ENCODE assay signal across 12 mouse cellular contexts in the genomic region with DNA sequence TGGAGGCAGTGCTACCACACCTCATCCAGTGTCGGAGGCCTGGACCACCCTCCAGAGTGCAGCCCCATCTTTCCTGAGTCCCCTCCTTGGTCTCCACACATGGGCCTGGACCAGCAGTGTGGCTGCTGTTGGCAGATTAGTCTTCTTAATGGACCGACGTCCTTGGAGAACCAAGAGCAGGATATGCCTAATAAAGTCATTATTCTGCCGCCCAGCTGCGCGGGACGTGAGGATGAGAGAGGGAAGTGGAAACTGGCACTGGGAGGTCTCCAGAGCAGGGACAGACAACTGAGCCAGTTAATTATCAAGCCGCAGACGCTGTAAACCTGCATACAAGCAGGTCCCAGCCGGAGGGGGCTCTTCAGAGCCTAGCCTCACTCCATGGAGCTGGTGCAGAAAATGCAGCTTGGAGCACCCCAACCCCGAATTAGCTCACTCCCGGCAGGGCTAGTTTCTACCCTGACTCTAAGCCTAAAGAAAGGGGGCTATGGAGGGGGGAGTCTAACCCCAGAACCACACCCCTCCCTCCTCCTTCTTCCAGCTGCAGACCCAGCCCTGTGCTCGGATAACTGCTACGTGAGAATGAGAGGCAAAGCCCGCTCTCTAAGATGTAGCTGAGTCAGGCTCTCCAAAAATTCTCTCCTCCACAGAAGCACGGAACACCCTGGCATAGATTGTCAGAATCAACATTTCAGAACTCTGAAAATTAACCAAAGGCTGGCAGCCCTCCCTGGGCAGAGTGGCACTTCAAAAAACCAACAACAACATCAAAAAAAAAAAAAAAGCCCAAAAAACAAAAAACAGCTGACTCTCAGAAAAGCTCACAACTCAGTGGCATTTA.
A peak's percentile ranks its signal among the peaks of the same experiment; 100 is the strongest.
DNase-seq lines count a peak whose midpoint lies in the region; ATAC-seq and TF ChIP-seq lines count a peak whose summit lies in the region.
"Had no signal": no experiment of that assay in that cellular context is flagged by ENCODE, and none has a peak within 500 bp of the region (broad histone marks: within the 10 kb centered on the region; RNA-seq: fewer than 3 reads in every experiment).

No protein-coding gene starts in this region.

- 15% methylated on average over 16 of the region's 16 CpGs for WGBS in embryonic facial prominence, embryonic 13.5 days
- 22% methylated on average over 16 of the region's 16 CpGs for WGBS in hindbrain, postnatal 0 days
- WGBS in neural tube, embryonic 12.5 days = 9% methylated on average over 16 of the region's 16 CpGs

- peaks cover 19% of the 10 kb centered on the region for H3K4me1 ChIP-seq in embryonic facial prominence, embryonic 13.5 days
- H3K4me1 ChIP-seq in hindbrain, postnatal 0 days (ENCODE audit: insufficient read depth, low read length) = 0 out of 2 replicates have a peak, but pooled peaks cover 5% of the 10 kb centered on the region
- H3K4me1 ChIP-seq in neural tube, embryonic 12.5 days = peaks cover 11% of the 10 kb centered on the region

- no peak overlapping the region for H3K9ac ChIP-seq in embryonic facial prominence, embryonic 13.5 days
- H3K9ac ChIP-seq in hindbrain, postnatal 0 days (replicated peaks; ENCODE audit: low read length) = no peak overlapping the region
- H3K9ac ChIP-seq in neural tube, embryonic 12.5 days = no peak overlapping the region

- no peaks in the 10 kb centered on the region; the same call in 1 of the 2 replicates for H3K27me3 ChIP-seq in embryonic facial prominence, embryonic 13.5 days
- peaks cover 4% of the 10 kb centered on the region; the same call in 1 of the 2 replicates for H3K27me3 ChIP-seq in hindbrain, postnatal 0 days (ENCODE audit: insufficient read depth, low read length)
- H3K27me3 ChIP-seq in neural tube, embryonic 12.5 days (replicated peaks) = peaks cover 4% of the 10 kb centered on the region

- peak overlapping the region; percentile 30 for H3K4me2 ChIP-seq in embryonic facial prominence, embryonic 13.5 days
- H3K4me2 ChIP-seq in hindbrain, postnatal 0 days (ENCODE audit: low read depth, low read length) = no peak overlapping the region
- H3K4me2 ChIP-seq in neural tube, embryonic 12.5 days (replicated peaks) = peak overlapping the region; percentile 32
- H3K4me2 ChIP-seq: heart, embryonic 11.5 days had no signal

- no peaks in the 10 kb centered on the region; the same call in 1 of the 2 replicates for H3K9me3 ChIP-seq in embryonic facial prominence, embryonic 13.5 days
- 0 out of 2 replicates have a peak, but pooled peaks cover 4% of the 10 kb centered on the region for H3K9me3 ChIP-seq in hindbrain, postnatal 0 days (ENCODE audit: low read length)
- H3K9me3 ChIP-seq in neural tube, embryonic 12.5 days = 0 out of 2 replicates have a peak, but pooled peaks cover 4% of the 10 kb centered on the region

- H3K36me3 ChIP-seq in embryonic facial prominence, embryonic 13.5 days = no peaks in the 10 kb centered on the region
- no peaks in the 10 kb centered on the region for H3K36me3 ChIP-seq in hindbrain, postnatal 0 days (ENCODE audit: insufficient read depth, low read length)
- H3K36me3 ChIP-seq in neural tube, embryonic 12.5 days = no peaks in the 10 kb centered on the region

- peak overlapping the region; percentile 7; the same call in 1 of the 2 replicates for H3K4me3 ChIP-seq in embryonic facial prominence, embryonic 13.5 days
- H3K4me3 ChIP-seq in hindbrain, postnatal 0 days (ENCODE audit: low read length) = no peak overlapping the region
- no peak overlapping the region for H3K4me3 ChIP-seq in neural tube, embryonic 12.5 days
- H3K4me3 ChIP-seq: erythroblast, embryonic 14.5 days had no signal

- no peak overlapping the region for H3K27ac ChIP-seq in embryonic facial prominence, embryonic 13.5 days
- H3K27ac ChIP-seq in hindbrain, postnatal 0 days = no peak overlapping the region
- H3K27ac ChIP-seq in neural tube, embryonic 12.5 days = no peak overlapping the region

- 0 out of 2 replicates have a peak, but pooled peaks have one; percentile 21 for ATAC-seq in embryonic facial prominence, embryonic 13.5 days (ENCODE audit: insufficient number of reproducible peaks, insufficient read depth, low FRiP score, low TSS enrichment, low read depth)
- no peak for ATAC-seq in hindbrain, postnatal 0 days
- peak; percentile 48; the same call in 1 of the 2 replicates for ATAC-seq in neural tube, embryonic 12.5 days (ENCODE audit: low FRiP score, low read depth)
- no peak for ATAC-seq in granulocyte monocyte progenitor cell, adult 5-6 weeks (replicated peaks; ENCODE audit: poor library complexity, severe bottlenecking)

- TF ChIP-seq CTCF in hindbrain, postnatal 0 days (IDR thresholded peaks at IDR 0.05; ENCODE audit: low read depth) = no peak

- DNase-seq in kidney, postnatal 4 days = peak; percentile 33 to 39
- no peak for DNase-seq in kidney, adult 18-20 months
- DNase-seq in hindbrain, postnatal 0 days (ENCODE audit: low spot score) = peak; percentile 46
- DNase-seq in spleen, postnatal 10 days (ENCODE audit: low spot score in 2 of 2) = no peak
- no peak for DNase-seq in cerebellum, adult 8-10 months
- DNase-seq: layer of hippocampus, adult 9-11 months; thymus, postnatal 14 days had no signal

Comparison
In these comparisons a context has a peak if more than half of its experiments do, and no peak if none do; other contexts are left out.
1. DNase-seq: peak in kidney, postnatal 4 days (2 of 2) and hindbrain, postnatal 0 days (single experiment); none in kidney, adult 18-20 months (single experiment), spleen, postnatal 10 days (0 of 2) and cerebellum, adult 8-10 months (single experiment).
2. ATAC-seq: peak in embryonic facial prominence, embryonic 13.5 days (single experiment) and neural tube, embryonic 12.5 days (single experiment); none in hindbrain, postnatal 0 days (single experiment) and granulocyte monocyte progenitor cell, adult 5-6 weeks (single experiment).